Mouse (Mus musculus) neural tube, embryonic 13.5 days (tissue): ENCODE data around the gene Mycl. TPM values are rescaled to one million over a fixed set of nuclear protein-coding genes. Genes with fewer than 3 reads are reported as not detected.
"Not testable (repeated sequence)": the region's sequence is repeated elsewhere in the genome, so short reads cannot be mapped to it uniquely, and the experiment has no call there.

Experiments
- ATAC-seq: fragments of 200-750 bp; cut with Nextera tagmentation; 2 replicates; pipeline ENCODE4 v1.8.0; 2017; ENCODE audit warnings: low read depth, mild to moderate bottlenecking, moderate TSS enrichment, moderate library complexity
- H3K27ac ChIP-seq: fragments of 300-500 bp; sonication (generic); replicated peaks from 2 replicates; pipeline ENCODE4 v1.5.1; 2015; ENCODE audit warnings: moderate library complexity, mild to moderate bottlenecking, inconsistent platforms
- H3K27me3 ChIP-seq: fragments of 300-500 bp; sonication (generic); 2 replicates; pipeline ENCODE4 v1.6.1; 2015; ENCODE audit warnings: mild to moderate bottlenecking, inconsistent platforms
- H3K36me3 ChIP-seq: fragments of 300-500 bp; sonication (generic); 2 replicates; pipeline ENCODE4 v1.6.1; 2015; ENCODE audit warnings: mild to moderate bottlenecking, inconsistent platforms
- H3K4me1 ChIP-seq: fragments of 300-500 bp; sonication (generic); replicated peaks from 2 replicates; pipeline ENCODE4 v1.6.1; 2015; ENCODE audit warnings: inconsistent platforms
- H3K4me2 ChIP-seq: fragments of 300-500 bp; sonication (generic); 2 replicates; pipeline ENCODE4 v1.6.1; 2015; ENCODE audit warnings: inconsistent platforms, mild to moderate bottlenecking, moderate library complexity
- H3K4me3 ChIP-seq: fragments of 300-500 bp; sonication (generic); 2 replicates; pipeline ENCODE4 v1.5.1; 2015; ENCODE audit warnings: mild to moderate bottlenecking, inconsistent platforms
- H3K9ac ChIP-seq: fragments of 300-500 bp; sonication (generic); 2 replicates; pipeline ENCODE4 v1.6.1; 2015; ENCODE audit warnings: moderate library complexity, mild to moderate bottlenecking, inconsistent platforms
- H3K9me3 ChIP-seq: fragments of 300-500 bp; sonication (generic); 2 replicates; pipeline ENCODE4 v1.6.1; 2016; ENCODE audit warnings: inconsistent platforms
- WGBS: fragments of 180-500 bp; shearing (Covaris S2); methylation state at CpG from one replicate; pipeline ENCODE4 v1.1.7; 2015; 5-methylcytosine and 5-hydroxymethylcytosine counted together
- polyA plus RNA-seq: library from polyadenylated mRNA; unstranded; fragments of >200 nt; fragmentation: Nextera tagmentation; extraction: Ambion mirVana; gene quantifications from 2 replicates; pipeline ENCODE4 v1.2.1, GENCODE M21; 2015

Mycl gene
- polyA plus RNA-seq, 1 experiment from 2014 or later = 59.6 TPM

DNA sequence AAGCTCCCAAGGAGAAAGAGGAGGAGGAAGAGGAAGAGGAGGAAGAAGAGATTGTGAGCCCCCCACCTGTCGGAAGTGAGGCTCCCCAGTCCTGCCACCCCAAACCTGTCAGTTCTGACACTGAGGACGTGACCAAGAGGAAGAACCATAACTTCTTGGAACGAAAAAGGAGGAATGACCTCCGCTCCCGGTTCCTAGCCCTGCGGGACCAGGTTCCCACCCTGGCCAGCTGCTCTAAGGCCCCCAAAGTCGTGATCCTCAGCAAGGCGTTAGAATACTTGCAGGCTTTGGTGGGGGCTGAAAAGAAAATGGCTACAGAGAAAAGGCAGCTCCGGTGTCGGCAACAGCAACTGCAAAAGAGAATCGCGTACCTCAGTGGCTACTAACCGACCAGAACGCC is 4.7 kb downstream of the Mycl start:
- Histone ChIP-seq H3K27ac (peak overlapping the region; percentile 96), H3K4me3 (peak overlapping the region; percentile 92), H3K9me3 (no peaks in the 10 kb centered on the region), H3K4me2 (peak overlapping the region; percentile 84), H3K9ac (peak overlapping the region; percentile 73), H3K27me3 (no peaks in the 10 kb centered on the region), H3K36me3 (peaks cover 27% of the 10 kb centered on the region), H3K4me1 (peaks cover 65% of the 10 kb centered on the region)
- WGBS = 26% methylated on average over 14 of the region's 14 CpGs
- no peak for ATAC-seq

- peak overlapping the region; percentile 92; the same call in 1 of the 2 replicates for H3K4me3 ChIP-seq
- no peaks in the 10 kb centered on the region for H3K27me3 ChIP-seq
- H3K9me3 ChIP-seq = no peaks in the 10 kb centered on the region
- H3K27ac ChIP-seq = peak overlapping the region; percentile 96
- ATAC-seq = no peak
- H3K4me1 ChIP-seq = peaks cover 67% of the 10 kb centered on the region
- H3K36me3 ChIP-seq = peaks cover 27% of the 10 kb centered on the region
- H3K4me2 ChIP-seq = peak overlapping the region; percentile 84
- peak overlapping the region; percentile 73 for H3K9ac ChIP-seq
- WGBS = 19% methylated on average over 17 of the region's 17 CpGs
Measured at GRCm38 (mm10) chr4:123000617-123001342, 5.3 kb downstream of the Mycl start.

GRCm38 (mm10) chr4:123005054-123005966 is 9.9 kb downstream of the Mycl start:
- WGBS = 58% methylated on average over 15 of the region's 15 CpGs
- Histone ChIP-seq H3K27me3 (no peaks in the 10 kb centered on the region), H3K4me3 (no peak overlapping the region), H3K27ac (no peak overlapping the region), H3K9ac (no peak overlapping the region), H3K4me1 (peaks cover 34% of the 10 kb centered on the region), H3K36me3 (peaks cover 22% of the 10 kb centered on the region), H3K4me2 (no peak overlapping the region), H3K9me3 (no peaks in the 10 kb centered on the region)
- no peak for ATAC-seq

DNA sequence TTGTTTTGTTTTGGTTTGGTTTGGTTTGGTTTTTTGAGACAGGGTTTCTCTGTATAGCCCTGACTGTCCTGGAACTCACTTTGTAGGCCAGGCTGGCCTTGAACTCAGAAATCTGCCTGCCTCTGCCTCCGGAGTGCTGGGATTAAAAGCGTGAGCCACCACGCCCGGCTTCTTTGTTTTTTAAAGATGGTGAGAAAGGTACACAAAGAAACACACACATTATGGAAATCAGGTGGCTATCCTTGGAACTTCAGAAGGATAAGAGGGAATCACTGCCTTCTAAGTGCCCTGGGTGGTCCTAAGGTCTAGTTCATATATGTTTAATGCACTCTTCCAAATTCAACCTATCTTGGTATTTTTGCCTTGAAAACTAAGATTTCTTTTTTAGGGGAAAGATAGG is 17.0 kb downstream of the Mycl start:
- Histone ChIP-seq H3K9ac (peak overlapping the region; percentile 54; the same call in 1 of the 2 replicates), H3K4me1 (peaks cover 42% of the 10 kb centered on the region), H3K27ac (peak overlapping the region; percentile 97)
- ATAC-seq, H3K4me2 ChIP-seq, H3K9me3 ChIP-seq, H3K27me3 ChIP-seq, H3K4me3 ChIP-seq, H3K36me3 ChIP-seq: not testable (repeated sequence)
- WGBS = 87% methylated on average over 4 of the region's 4 CpGs

- H3K4me1 ChIP-seq = peaks cover 52% of the 10 kb centered on the region
- H3K36me3 ChIP-seq = no peaks in the 10 kb centered on the region
- 18% methylated on average over 5 of the region's 5 CpGs for WGBS
- H3K4me3 ChIP-seq = no peak overlapping the region
- peak overlapping the region; percentile 97 for H3K27ac ChIP-seq
- no peaks in the 10 kb centered on the region for H3K27me3 ChIP-seq
- peak overlapping the region; percentile 39 for H3K4me2 ChIP-seq
- no peaks in the 10 kb centered on the region for H3K9me3 ChIP-seq
- H3K9ac ChIP-seq = peak overlapping the region; percentile 54
- ATAC-seq = no peak
Measured at GRCm38 (mm10) chr4:123013346-123013945, 18.0 kb downstream of the Mycl start.

- Histone ChIP-seq H3K27me3 (no peaks in the 10 kb centered on the region), H3K9ac (no peak overlapping the region), H3K4me3 (no peak overlapping the region), H3K36me3 (no peaks in the 10 kb centered on the region), H3K9me3 (no peaks in the 10 kb centered on the region), H3K27ac (peak overlapping the region; percentile 97), H3K4me2 (peak overlapping the region; percentile 39), H3K4me1 (peaks cover 57% of the 10 kb centered on the region)
- WGBS = 4% methylated on average over 3 of the region's 3 CpGs
- ATAC-seq = peak; percentile 84
Measured at GRCm38 (mm10) chr4:123013949-123014406, 18.5 kb downstream of the Mycl start.

- peak overlapping the region; percentile 97 for H3K27ac ChIP-seq
- no peak overlapping the region for H3K4me3 ChIP-seq
- H3K4me1 ChIP-seq = peaks cover 63% of the 10 kb centered on the region
- no peaks in the 10 kb centered on the region for H3K9me3 ChIP-seq
- H3K27me3 ChIP-seq = no peaks in the 10 kb centered on the region
- peak overlapping the region; percentile 39 for H3K4me2 ChIP-seq
- no peaks in the 10 kb centered on the region for H3K36me3 ChIP-seq
- WGBS = 26% methylated on average over 7 of the region's 7 CpGs
- H3K9ac ChIP-seq = 0 out of 2 replicates have a peak overlapping the region, but pooled peaks have one; percentile 86
- ATAC-seq = peak; percentile 59
Measured at GRCm38 (mm10) chr4:123014501-123015282, 19.2 kb downstream of the Mycl start.

DNA sequence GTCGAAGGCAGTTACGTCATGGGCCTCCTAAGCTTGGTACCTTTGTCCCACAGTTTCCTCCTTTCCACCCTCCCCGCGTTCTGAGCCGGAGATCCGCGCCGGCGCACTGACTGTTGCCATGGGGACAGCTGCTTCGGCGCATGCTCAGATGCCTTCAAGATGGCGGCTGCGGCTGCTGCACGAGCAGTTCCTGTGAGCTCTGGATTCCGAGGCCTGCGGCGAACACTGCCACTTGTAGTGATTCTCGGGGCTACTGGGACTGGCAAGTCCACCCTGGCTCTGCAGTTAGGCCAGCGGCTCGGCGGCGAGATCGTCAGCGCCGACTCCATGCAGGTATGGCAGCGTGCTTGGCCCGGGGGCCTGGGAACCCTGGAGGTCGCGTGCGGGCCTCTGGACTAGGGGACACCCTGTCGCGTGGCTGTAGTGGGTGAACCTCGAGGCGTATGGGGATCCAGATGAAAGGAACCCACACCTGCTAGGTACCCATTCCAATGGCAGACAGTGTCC is 21.1 kb downstream of the Mycl start, which contains the start of gene Trit1:
Gene Trit1, plus strand, starts transcription at position 147 of the 507 bp plus-strand sequence.
- Histone ChIP-seq H3K27me3 (no peaks in the 10 kb centered on the region), H3K9ac (peak within 1 kb of the TSS; percentile 86), H3K4me1 (peaks cover 72% of the 10 kb centered on the region), H3K27ac (peak within 1 kb of the TSS; percentile 97), H3K4me3 (peak within 1 kb of the TSS; percentile 69), H3K9me3 (no peaks in the 10 kb centered on the region), H3K36me3 (peaks cover 7% of the 10 kb centered on the region), H3K4me2 (peak within 1 kb of the TSS; percentile 86)
- under 1% methylated on average over 34 of the region's 34 CpGs for whole genome bisulfite sequencing
- peak; percentile 83 for ATAC-seq

DNA sequence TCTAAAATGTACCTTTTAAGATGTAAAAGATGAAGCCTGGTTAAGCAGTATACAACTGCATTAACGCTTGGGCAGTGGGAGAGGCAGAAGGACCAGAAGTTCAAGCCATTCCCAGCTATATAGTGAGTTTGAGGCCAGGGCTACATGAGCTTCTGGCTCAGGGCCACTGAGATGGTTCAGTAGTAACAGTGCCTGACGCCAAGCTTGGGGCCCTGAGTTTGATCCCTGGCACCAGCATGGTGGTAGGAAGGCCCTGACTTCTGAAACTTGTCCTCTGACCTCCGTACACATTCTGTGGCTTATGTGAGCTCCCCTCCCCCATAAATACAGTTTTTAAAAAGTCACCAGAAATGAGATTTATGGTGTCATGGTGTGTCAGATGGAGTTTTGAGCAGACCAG is 26.1 kb downstream of the Mycl start:
- Histone ChIP-seq H3K9me3 (no peaks in the 10 kb centered on the region), H3K4me2 (no peak overlapping the region), H3K27ac (no peak overlapping the region), H3K9ac (no peak overlapping the region), H3K27me3 (no peaks in the 10 kb centered on the region), H3K4me1 (peaks cover 53% of the 10 kb centered on the region), H3K4me3 (no peak overlapping the region), H3K36me3 (peaks cover 27% of the 10 kb centered on the region)
- 95% methylated on average over 3 of the region's 3 CpGs for WGBS
- ATAC-seq = no peak

- no peak overlapping the region for H3K4me2 ChIP-seq
- H3K27me3 ChIP-seq = no peaks in the 10 kb centered on the region
- H3K36me3 ChIP-seq = peaks cover 32% of the 10 kb centered on the region
- WGBS = 82% methylated on average over 1 of the region's 1 CpGs
- no peaks in the 10 kb centered on the region for H3K9me3 ChIP-seq
- H3K27ac ChIP-seq = no peak overlapping the region
- H3K9ac ChIP-seq = no peak overlapping the region
- H3K4me1 ChIP-seq = peaks cover 43% of the 10 kb centered on the region
- no peak overlapping the region for H3K4me3 ChIP-seq
- ATAC-seq = no peak
Measured at GRCm38 (mm10) chr4:123022896-123023295, 27.4 kb downstream of the Mycl start.

DNA sequence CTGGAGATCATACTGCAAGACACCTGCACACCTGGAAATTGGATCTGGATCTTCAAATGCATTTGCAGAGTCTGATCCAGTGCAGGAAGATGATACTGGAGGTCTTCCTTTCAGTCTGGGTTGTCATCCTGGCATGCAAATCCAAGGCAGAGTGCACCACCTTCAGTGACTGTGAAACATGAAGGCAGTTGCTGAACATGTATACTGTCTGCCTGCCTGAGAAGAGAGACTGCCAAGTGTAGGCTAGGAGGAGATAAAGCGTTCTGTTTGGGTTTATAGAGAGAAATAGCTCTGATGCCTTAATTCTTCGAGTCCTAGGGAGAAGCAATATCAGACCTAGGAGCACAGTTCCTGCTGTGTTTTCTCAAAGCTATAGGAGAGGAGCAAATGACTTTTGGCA is 30.0 kb downstream of the Mycl start:
- H3K4me3 ChIP-seq = no peak overlapping the region
- ATAC-seq = no peak
- no peaks in the 10 kb centered on the region for H3K9me3 ChIP-seq
- WGBS = 80% methylated on average over 2 of the region's 2 CpGs
- H3K27me3 ChIP-seq = no peaks in the 10 kb centered on the region
- H3K36me3 ChIP-seq = peaks cover 40% of the 10 kb centered on the region
- peak overlapping the region; percentile 28; the same call in 1 of the 2 replicates for H3K27ac ChIP-seq
- peaks cover 26% of the 10 kb centered on the region for H3K4me1 ChIP-seq
- H3K9ac ChIP-seq = no peak overlapping the region
- no peak overlapping the region for H3K4me2 ChIP-seq
